Mouse (Mus musculus): ENCODE measurements around the gene Gng4.

DNA sequence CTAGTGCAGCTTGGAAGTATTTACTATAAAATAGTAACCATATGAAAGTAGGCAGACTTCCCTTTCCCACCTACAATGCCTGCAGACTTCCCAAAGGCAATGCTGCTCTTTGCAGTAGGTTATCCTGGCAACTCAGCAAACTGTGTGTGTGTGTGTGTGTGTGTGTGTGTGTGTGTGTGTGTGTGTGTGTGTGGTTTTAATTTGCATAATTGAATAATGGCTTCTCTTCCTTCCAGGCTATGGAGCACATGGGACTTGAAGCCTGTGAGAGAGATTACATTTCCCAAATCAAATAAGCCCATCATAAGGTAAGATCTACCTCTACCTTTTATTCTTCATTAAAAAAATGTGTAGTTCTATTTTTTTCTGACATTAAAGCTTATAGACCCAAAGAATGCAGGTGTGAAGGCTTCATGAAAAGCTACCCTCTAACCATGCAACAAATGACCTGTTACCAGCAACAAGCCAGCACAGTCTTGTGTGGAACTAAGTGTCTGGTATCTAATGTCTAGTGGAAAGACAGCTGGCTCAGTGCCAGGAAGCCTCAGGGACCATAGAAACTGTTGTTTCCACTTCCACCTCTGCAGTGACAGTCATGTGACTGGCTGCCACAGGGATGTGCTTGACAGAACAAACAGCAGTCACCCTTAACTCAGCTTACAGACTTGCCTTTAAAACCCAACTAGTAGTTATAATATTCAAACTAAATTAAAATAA lies 7.9 kb upstream of the Gng4 start:
- TF ChIP-seq POLR2A (IDR thresholded peaks at IDR 0.05; ENCODE audit: control insufficient read depth, extremely low read depth, insufficient read depth, low read length, poor library complexity), result no peak
- TF ChIP-seq CTCF (IDR thresholded peaks at IDR 0.05; ENCODE audit: borderline replicate concordance, control insufficient read depth, extremely low read depth, insufficient read depth, low read length, poor library complexity), result no peak

Measured in thymus, adult 2 months (tissue).